Mouse (Mus musculus) monocyte, adult 5-6 weeks (primary cell): Measurements from ENCODE around the gene Ghrh. TPM values are rescaled to one million over a fixed set of nuclear protein-coding genes. Genes with fewer than 3 reads are reported as not detected.
A peak's percentile ranks its signal among the peaks of the same experiment; 100 is the strongest.
"Not testable (repeated sequence)": the region's sequence is repeated elsewhere in the genome, so short reads cannot be mapped to it uniquely, and the experiment has no call there.

Experiments
- ATAC-seq: fragments of 153-309, 156-312 bp; replicated peaks from 2 replicates; pipeline ENCODE4 v1.8.0; 2017; ENCODE audit warnings: mild to moderate bottlenecking; ENCODE audit not compliant: low TSS enrichment, insufficient number of reproducible peaks, severe bottlenecking, poor library complexity, low FRiP score
- total RNA-seq: library from RNA; stranded (forward); fragments of 200-1000, 200-491, 200-594 nt; gene quantifications from 3 replicates; pipeline ENCODE4 v1.2.3, GENCODE M21; 2017

Gene Ghrh
- not detected in 3 replicates for total RNA-seq

- no peak for ATAC-seq
Observed at GRCm38 (mm10) chr2:157347361-157348159, at the start of gene Ghrh. Gene Ghrh, minus strand, starts transcription at chr2:157347506.

- no peak for ATAC-seq
Observed at GRCm38 (mm10) chr2:157395960-157396359, 48.7 kb upstream of the Ghrh start.

- ATAC-seq: no peak
Observed at GRCm38 (mm10) chr2:157395371-157395770, 48.1 kb upstream of the Ghrh start.

GRCm38 (mm10) chr2:157394868-157395267 is 47.6 kb upstream of the Ghrh start:
- ATAC-seq: no peak

GRCm38 (mm10) chr2:157393549-157393948 is 46.2 kb upstream of the Ghrh start:
- no peak for ATAC-seq

- ATAC-seq: no peak
Observed at GRCm38 (mm10) chr2:157392331-157392730, 45.0 kb upstream of the Ghrh start.

GRCm38 (mm10) chr2:157389591-157389921 is 42.2 kb upstream of the Ghrh start:
- no peak for ATAC-seq

GRCm38 (mm10) chr2:157388901-157389590 is 41.7 kb upstream of the Ghrh start:
- not testable (repeated sequence) for ATAC-seq

GRCm38 (mm10) chr2:157384836-157385235 is 37.5 kb upstream of the Ghrh start:
- ATAC-seq: no peak

GRCm38 (mm10) chr2:157376995-157377394 is 29.7 kb upstream of the Ghrh start:
- no peak for ATAC-seq

- no peak for ATAC-seq
Observed at GRCm38 (mm10) chr2:157375794-157376757, 28.8 kb upstream of the Ghrh start.

GRCm38 (mm10) chr2:157375051-157375450 is 27.7 kb upstream of the Ghrh start:
- ATAC-seq: no peak

- no peak for ATAC-seq
Observed at GRCm38 (mm10) chr2:157373681-157374080, 26.4 kb upstream of the Ghrh start.

GRCm38 (mm10) chr2:157371696-157372095 is 24.4 kb upstream of the Ghrh start:
- no peak for ATAC-seq

- ATAC-seq: no peak
Observed at GRCm38 (mm10) chr2:157367991-157368390, 20.7 kb upstream of the Ghrh start.

- ATAC-seq: peak; percentile 84
Observed at GRCm38 (mm10) chr2:157367184-157367893, 20.0 kb upstream of the Ghrh start, which contains the start of gene Manbal. Gene Manbal, plus strand, starts transcription at chr2:157367594.

GRCm38 (mm10) chr2:157366762-157367161 is 19.5 kb upstream of the Ghrh start:
- ATAC-seq: peak; percentile 75

GRCm38 (mm10) chr2:157363031-157363430 is 15.7 kb upstream of the Ghrh start:
- no peak for ATAC-seq
